Mouse (Mus musculus) hindbrain, embryonic 16.5 days (tissue): ENCODE measurements around the gene Sec11a. TPM values are rescaled to one million over a fixed set of nuclear protein-coding genes. Genes with fewer than 3 reads are reported as not detected.

Experiments
- ATAC-seq: fragments of 200-750 bp; cut with Nextera tagmentation; 2 replicates; pipeline ENCODE4 v1.8.0; 2017; ENCODE audit warnings: moderate TSS enrichment, moderate library complexity
- H3K27ac ChIP-seq: fragments of 300-500 bp; sonication (generic); 2 replicates; pipeline ENCODE4 v1.5.1; 2014; ENCODE audit warnings: low read depth, mild to moderate bottlenecking, control low read depth, low read length, moderate library complexity
- H3K27me3 ChIP-seq: fragments of 300-500 bp; sonication (generic); replicated peaks from 2 replicates; pipeline ENCODE4 v1.6.1; 2014; ENCODE audit warnings: low read length; ENCODE audit not compliant: control insufficient read depth, insufficient read depth
- H3K36me3 ChIP-seq: fragments of 300-500 bp; sonication (generic); 2 replicates; pipeline ENCODE4 v1.6.1; 2014; ENCODE audit warnings: mild to moderate bottlenecking, low read length, moderate library complexity, mixed read lengths; ENCODE audit not compliant: control insufficient read depth, insufficient read depth
- H3K4me1 ChIP-seq: fragments of 300-500 bp; sonication (generic); 2 replicates; pipeline ENCODE4 v1.6.1; 2014; ENCODE audit warnings: low read depth, low read length; ENCODE audit not compliant: control insufficient read depth, insufficient read depth
- H3K4me2 ChIP-seq: fragments of 300-500 bp; sonication (generic); 2 replicates; pipeline ENCODE4 v1.6.1; 2014; ENCODE audit warnings: mild to moderate bottlenecking, low read length, control low read depth, moderate library complexity
- H3K4me3 ChIP-seq: fragments of 300-500 bp; sonication (generic); 2 replicates; pipeline ENCODE4 v1.5.1; 2014; ENCODE audit warnings: mild to moderate bottlenecking, low read length, control low read depth, moderate library complexity
- H3K9ac ChIP-seq: fragments of 300-500 bp; sonication (generic); 2 replicates; pipeline ENCODE4 v1.6.1; 2014; ENCODE audit warnings: low read depth, mild to moderate bottlenecking, control low read depth, low read length, moderate library complexity
- H3K9me3 ChIP-seq: fragments of 300-500 bp; sonication (generic); 2 replicates; pipeline ENCODE4 v1.6.1; 2014; ENCODE audit warnings: mild to moderate bottlenecking, low read length, moderate library complexity; ENCODE audit not compliant: control insufficient read depth
- WGBS: fragments of 180-500 bp; shearing (Covaris S2); extraction: QIAGEN DNeasy Blood & Tissue Kit; methylation state at CpG from one replicate; pipeline ENCODE4 v1.1.7; 2014; 5-methylcytosine and 5-hydroxymethylcytosine counted together
- polyA plus RNA-seq: library from polyadenylated mRNA; unstranded; fragments of >200 nt; fragmentation: Nextera tagmentation; extraction: Ambion mirVana; gene quantifications from 2 replicates; pipeline ENCODE4 v1.2.1, GENCODE M21; 2015

Sec11a gene
- 153 and 164 TPM in 2 replicates for polyA plus RNA-seq

DNA sequence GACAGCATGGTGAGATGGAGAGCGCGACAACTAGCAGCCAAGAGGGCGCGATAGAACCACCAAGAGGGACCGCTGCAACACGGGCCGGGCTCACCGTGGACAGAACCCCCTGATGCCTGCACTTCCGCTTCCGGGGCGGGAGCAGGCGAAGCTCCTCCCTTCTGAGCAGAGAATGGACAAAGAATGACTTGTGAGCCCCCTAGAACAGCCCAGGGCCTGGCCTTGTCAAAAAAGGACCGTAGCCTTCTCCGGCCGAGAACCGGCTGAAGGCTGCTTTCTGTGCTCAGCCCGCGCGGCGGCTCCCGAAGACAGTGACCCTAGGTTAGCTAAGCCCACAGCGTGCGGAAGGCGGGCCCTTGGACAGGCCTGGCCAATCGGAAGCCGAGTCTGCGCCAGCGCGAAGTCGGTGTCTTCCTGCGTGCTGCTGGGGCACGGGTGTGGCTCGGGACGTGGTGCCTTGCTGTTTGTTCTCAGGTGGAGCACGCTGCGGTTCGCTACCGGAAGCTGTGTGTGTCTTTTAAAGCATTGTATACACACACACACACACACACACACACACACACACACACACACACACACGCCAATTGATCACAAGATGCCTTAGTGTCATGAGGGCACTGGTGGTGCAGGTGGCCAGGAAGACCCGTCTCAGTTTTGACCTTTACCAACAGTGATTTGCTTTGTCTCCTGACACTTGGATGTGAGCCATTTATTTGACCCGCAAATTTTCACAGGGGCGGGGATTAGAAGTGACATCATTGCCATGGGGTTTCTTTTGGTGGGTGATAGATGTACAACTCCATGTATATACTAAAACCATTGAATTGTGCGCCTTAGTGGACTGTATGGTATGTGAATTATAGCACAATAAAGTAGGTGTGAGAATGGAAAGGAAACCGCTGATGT is at the start of gene Sec11a:
Sec11a (minus strand) TSS at position 336 of the 906 bp plus-strand sequence.
- H3K27ac ChIP-seq, result peak within 1 kb of the TSS; percentile 97
- ATAC-seq, result peak; percentile 100
- WGBS, result 2% methylated on average over 44 of the region's 44 CpGs
- H3K9ac ChIP-seq, result peak within 1 kb of the TSS; percentile 78
- peak within 1 kb of the TSS; percentile 51 for H3K4me3 ChIP-seq
- H3K4me1 ChIP-seq, result peaks cover 19% of the 10 kb centered on the region
- peaks cover 2% of the 10 kb centered on the region; the same call in 1 of the 2 replicates for H3K36me3 ChIP-seq
- H3K27me3 ChIP-seq, result no peaks in the 10 kb centered on the region
- H3K9me3 ChIP-seq, result no peaks in the 10 kb centered on the region
- H3K4me2 ChIP-seq, result peak within 1 kb of the TSS; percentile 83

DNA sequence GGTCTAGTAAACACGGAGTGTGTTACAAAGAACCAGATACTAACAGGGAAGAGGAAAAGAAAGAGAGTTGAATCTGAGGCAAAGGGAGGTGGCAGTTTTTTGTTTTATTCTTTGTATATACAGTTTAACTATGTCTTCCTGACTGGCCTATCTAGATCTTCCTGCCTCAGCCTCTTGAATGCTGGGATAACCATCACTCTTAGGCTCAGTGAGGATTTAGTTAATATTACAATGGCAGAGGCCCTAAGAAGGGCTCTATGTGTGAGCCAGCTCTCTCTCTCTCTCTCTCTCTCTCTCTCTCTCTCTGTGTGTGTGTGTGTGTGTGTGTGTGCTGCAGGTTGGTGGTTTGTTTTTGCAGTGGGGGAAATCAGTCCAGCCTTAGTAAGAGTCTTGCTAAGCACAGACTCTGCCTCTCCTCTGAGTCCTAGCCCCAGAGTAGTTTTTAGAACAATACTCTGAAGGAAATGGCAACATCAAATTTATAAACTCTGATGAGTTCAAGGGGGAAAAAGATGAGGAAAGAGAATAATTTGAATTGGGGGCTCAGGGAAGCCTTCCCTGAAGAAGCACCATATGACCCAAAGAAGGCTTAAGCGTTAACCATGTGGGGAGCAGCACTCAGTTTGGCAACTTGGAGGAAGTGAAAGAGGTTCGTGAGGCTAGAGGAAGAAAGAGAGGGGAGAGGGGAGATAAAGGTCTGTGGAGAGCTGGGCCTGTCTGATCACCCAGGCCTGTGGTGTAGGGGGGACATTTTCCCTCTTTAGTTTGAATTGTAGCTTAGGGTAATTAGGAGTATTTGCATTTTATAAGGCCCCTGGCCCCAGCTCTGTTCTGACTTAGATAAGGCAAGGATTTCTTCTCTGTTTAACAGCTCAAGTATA is 47.9 kb upstream of the Sec11a start:
- H3K9ac ChIP-seq, result no peak overlapping the region
- H3K4me3 ChIP-seq, result no peak overlapping the region
- no peaks in the 10 kb centered on the region for H3K9me3 ChIP-seq
- H3K36me3 ChIP-seq, result no peaks in the 10 kb centered on the region
- WGBS, result 67% methylated on average over 3 of the region's 3 CpGs
- peaks cover 25% of the 10 kb centered on the region for H3K4me1 ChIP-seq
- ATAC-seq, result no peak
- no peak overlapping the region for H3K27ac ChIP-seq
- H3K27me3 ChIP-seq, result no peaks in the 10 kb centered on the region
- H3K4me2 ChIP-seq, result peak overlapping the region; percentile 93

DNA sequence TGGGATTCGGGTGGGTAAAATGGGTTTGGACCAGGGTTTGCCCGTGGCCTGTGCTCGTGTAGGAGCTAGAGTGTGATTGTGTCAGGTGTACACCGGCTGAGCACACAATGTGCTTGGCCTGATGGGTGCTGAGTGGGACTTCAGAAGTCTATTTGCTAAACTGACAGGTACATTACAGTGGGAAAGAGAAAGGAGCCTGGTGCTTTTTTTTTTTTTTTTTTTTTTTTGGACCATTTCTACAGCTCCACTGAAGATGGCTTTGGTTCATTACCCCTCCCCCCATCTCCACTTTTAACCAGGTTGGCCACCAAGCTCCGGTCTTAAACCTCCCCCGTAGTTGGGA is 47.1 kb upstream of the Sec11a start:
- Histone ChIP-seq H3K4me3 (peak overlapping the region; percentile 85), H3K9me3 (no peaks in the 10 kb centered on the region), H3K4me1 (peaks cover 25% of the 10 kb centered on the region), H3K36me3 (no peaks in the 10 kb centered on the region), H3K9ac (peak overlapping the region; percentile 99), H3K4me2 (peak overlapping the region; percentile 93), H3K27me3 (no peaks in the 10 kb centered on the region), H3K27ac (no peak overlapping the region; the same call in 1 of the 2 replicates)
- ATAC-seq, result no peak
- WGBS, result 38% methylated on average over 6 of the region's 6 CpGs

DNA sequence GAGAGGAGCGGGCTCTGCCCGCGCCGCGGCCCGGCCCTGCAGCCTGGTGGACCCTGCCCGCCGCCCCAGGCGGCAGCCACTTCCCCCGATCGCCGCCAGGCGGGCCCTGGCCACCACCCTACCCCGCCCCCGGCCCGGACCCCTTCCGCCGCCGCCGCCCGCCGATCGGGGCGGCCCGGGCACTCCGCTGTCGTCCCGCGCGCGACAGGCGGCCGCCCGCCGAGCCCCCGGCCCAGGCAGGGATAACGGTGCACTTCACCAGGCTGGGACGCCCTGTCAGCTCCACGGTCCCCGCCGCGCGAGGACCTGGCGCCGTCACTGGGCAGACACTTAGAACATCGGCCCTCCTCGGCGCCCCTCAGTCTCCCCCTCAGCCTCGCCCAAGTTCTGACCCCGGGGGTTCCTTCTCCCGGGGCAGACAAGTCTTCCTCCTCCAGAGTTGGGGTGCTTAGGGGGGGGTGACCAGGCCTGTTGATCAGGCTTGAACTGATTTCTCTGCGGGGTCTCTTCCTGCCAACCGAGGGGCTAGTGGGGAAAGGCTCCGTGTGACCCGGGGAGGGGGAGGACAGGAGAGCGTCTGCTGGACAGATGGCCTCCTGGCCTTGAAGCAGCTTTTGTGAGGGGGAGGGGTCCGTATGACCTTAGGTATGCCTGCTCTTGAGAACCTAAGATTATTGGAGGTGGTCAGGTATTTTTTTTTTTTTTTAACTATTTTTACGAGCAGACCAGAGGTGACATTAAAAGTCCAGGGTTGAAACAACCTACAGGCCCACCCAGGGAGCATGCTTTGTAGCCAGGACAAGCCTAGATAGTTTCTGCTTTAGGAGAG is 46.5 kb upstream of the Sec11a start:
- H3K9ac ChIP-seq, result peak overlapping the region; percentile 99
- no peaks in the 10 kb centered on the region for H3K9me3 ChIP-seq
- WGBS, result under 1% methylated on average over 36 of the region's 58 CpGs
- H3K27me3 ChIP-seq, result no peaks in the 10 kb centered on the region
- ATAC-seq, result peak; percentile 84
- peak overlapping the region; percentile 85 for H3K4me3 ChIP-seq
- H3K36me3 ChIP-seq, result no peaks in the 10 kb centered on the region
- H3K4me1 ChIP-seq, result peaks cover 25% of the 10 kb centered on the region
- peak overlapping the region; percentile 96 for H3K27ac ChIP-seq
- H3K4me2 ChIP-seq, result peak overlapping the region; percentile 93

DNA sequence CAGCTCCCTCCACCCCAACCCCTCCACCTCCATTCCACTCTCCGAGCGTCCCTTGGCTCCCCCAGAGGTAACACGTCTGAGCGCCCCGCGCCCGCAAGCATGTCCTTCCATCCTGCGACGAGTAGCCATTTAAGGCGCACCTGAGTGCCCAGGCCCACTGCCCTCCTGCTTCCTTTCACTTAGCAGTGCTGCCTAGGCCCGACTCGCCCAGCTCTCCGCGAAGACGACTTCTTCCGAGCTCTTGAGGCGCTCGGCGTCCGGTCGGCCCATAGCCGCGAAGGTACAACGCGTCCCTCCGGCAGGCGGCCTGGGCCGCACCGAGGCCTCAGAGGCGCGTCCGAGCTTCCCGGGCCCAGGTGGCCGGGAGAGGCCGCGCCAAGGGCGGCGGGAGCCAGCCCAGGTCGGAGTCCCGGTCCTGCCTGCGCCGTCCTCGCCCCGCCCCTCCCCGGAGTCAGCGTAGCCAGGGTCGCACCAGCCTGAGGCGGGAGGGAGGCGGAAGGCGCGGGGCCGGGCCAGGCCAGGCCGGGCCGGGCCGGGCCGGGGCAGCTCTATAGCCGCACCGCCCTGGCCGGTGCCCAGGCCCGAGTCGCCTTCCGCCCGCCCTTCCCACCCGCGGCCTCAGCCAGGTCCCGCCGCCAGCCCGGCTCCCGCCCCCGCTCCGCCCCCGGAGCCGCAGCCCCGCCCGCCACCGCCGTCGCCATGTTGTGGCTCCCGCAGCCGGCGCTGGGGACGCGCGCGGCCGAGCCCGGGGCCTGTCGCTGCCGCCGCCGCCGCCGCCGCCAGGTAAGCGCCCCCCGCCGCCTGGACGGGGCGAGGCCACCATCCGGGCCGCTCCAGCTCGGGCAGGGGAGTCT is 45.6 kb upstream of the Sec11a start, which contains the start of gene Zfp592:
Zfp592 (plus strand) TSS at position 702 of the 854 bp plus-strand sequence.
- Histone ChIP-seq H3K4me3 (peak within 1 kb of the TSS; percentile 85), H3K4me2 (peak within 1 kb of the TSS; percentile 93), H3K27ac (peak within 1 kb of the TSS; percentile 96), H3K9me3 (no peaks in the 10 kb centered on the region), H3K9ac (peak within 1 kb of the TSS; percentile 99), H3K27me3 (no peaks in the 10 kb centered on the region), H3K4me1 (peaks cover 25% of the 10 kb centered on the region), H3K36me3 (no peaks in the 10 kb centered on the region)
- peak; percentile 94 for ATAC-seq
- WGBS, result under 1% methylated on average over 51 of the region's 102 CpGs

DNA sequence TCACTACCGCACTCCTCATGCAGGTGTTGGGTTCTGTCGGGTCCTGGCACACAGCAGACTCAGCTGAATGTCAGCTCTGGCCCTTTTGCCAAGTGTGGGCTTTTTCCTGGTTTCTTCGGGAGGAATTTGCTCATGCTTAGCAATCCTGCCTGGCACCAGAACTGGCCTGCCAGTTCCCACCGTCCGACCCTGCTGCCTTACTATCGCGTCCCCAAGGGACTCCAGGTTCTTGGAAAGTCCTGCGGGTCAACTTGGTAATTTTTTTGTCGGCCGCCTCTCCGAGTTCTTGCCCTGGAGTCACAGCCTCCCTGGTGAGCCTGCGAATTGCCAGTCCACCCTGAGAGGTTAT is 45.0 kb upstream of the Sec11a start:
- ATAC-seq, result no peak
- peak overlapping the region; percentile 99 for H3K9ac ChIP-seq
- peaks cover 25% of the 10 kb centered on the region for H3K4me1 ChIP-seq
- H3K4me2 ChIP-seq, result peak overlapping the region; percentile 93
- H3K4me3 ChIP-seq, result peak overlapping the region; percentile 85
- no peaks in the 10 kb centered on the region for H3K27me3 ChIP-seq
- no peaks in the 10 kb centered on the region for H3K9me3 ChIP-seq
- H3K36me3 ChIP-seq, result no peaks in the 10 kb centered on the region
- H3K27ac ChIP-seq, result peak overlapping the region; percentile 96
- 2% methylated on average over 12 of the region's 12 CpGs for WGBS

DNA sequence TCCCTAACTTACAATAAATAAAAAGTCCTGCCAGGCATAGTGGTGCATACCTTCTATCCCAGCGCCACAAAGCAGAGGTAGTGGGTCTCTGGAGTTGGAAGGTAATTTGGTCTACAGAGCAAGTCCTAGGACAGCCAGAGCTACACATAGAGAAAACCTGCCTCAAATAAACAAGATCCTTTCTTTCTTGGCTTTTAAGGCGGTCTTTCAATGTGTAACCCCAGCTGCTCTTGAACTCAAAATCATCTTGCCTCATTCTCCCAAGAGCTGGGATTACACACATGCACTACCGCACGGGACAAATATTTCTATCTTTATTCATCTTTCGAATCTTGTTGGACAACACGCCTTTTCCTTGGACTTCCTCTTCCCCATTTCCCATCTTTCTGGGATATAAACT is 44.5 kb upstream of the Sec11a start:
- H3K9me3 ChIP-seq, result no peaks in the 10 kb centered on the region
- H3K27ac ChIP-seq, result peak overlapping the region; percentile 9; the same call in 1 of the 2 replicates
- no peaks in the 10 kb centered on the region for H3K27me3 ChIP-seq
- H3K36me3 ChIP-seq, result no peaks in the 10 kb centered on the region
- peak overlapping the region; percentile 85 for H3K4me3 ChIP-seq
- 82% methylated on average over 6 of the region's 6 CpGs for WGBS
- H3K9ac ChIP-seq, result peak overlapping the region; percentile 99
- H3K4me1 ChIP-seq, result peaks cover 25% of the 10 kb centered on the region
- ATAC-seq, result no peak
- peak overlapping the region; percentile 93 for H3K4me2 ChIP-seq

DNA sequence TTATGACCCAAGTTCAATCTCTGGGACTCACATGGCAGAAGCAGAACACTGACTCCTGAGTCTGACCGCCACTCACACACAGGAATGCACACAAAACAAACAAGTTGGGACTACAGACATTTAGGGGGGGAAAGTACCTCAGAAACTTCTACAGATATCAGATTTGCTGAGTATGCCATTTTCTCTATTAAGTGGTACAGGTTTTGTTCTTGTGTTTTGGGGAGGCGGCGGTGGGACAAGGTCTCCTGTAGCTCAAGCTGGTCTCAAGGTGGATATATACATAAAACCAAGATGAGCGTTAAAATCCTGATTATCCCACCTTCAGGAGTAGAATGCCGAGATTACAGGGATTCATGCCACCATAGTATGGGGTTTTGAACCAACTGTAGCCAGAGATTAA is 44.0 kb upstream of the Sec11a start:
- H3K27me3 ChIP-seq, result no peaks in the 10 kb centered on the region
- H3K4me1 ChIP-seq, result peaks cover 25% of the 10 kb centered on the region
- WGBS, result 93% methylated on average over 5 of the region's 5 CpGs
- H3K9me3 ChIP-seq, result no peaks in the 10 kb centered on the region
- H3K27ac ChIP-seq, result no peak overlapping the region; the same call in 1 of the 2 replicates
- no peak overlapping the region for H3K4me3 ChIP-seq
- H3K9ac ChIP-seq, result no peak overlapping the region
- no peaks in the 10 kb centered on the region for H3K36me3 ChIP-seq
- no peak for ATAC-seq
- H3K4me2 ChIP-seq, result peak overlapping the region; percentile 93
